18 mouse cellular contexts compared by ENCODE assay signal in the genomic region with DNA sequence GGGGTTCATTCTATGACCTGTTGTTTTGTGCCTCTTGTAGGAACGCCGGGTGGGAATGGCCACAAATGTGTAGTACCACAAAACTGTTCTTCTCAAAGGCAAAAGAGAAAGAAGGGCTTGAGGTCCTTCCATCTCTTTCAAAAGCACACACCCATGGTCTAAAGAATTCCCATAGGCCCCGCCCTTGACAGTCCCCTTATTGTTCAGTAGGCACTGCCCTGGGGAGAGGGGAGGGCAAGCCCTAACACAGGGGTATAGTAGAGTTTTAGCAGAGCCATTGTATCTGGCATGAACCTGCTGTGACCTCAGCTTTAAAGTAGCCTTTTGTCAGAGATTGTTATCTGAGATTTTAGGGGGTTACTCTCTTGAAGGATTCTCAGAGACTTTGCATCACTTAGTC.
"Had no signal": no experiment of that assay in that cellular context is flagged by ENCODE, and none has a peak within 500 bp of the region (broad histone marks: within the 10 kb centered on the region; RNA-seq: fewer than 3 reads in every experiment).

No protein-coding gene starts in this region.

- DNase-seq: kidney, adult 11 months; kidney, adult 9 months; kidney, postnatal 36 days; layer of hippocampus, adult 9-11 months; layer of hippocampus, postnatal 36 days; liver; liver, embryonic 13.5 days; liver, postnatal 0 days; lung, postnatal 14 days; spleen, adult 18-20 months; thymus, adult 18-20 months; thymus, postnatal 14 days had no signal

- H3K27ac ChIP-seq: kidney, postnatal 0 days; limb, embryonic 12.5 days; liver, embryonic 13.5 days; lung, embryonic 15.5 days; midbrain, embryonic 13.5 days; neural tube, embryonic 15.5 days had no signal

- H3K9me3 ChIP-seq: liver, embryonic 13.5 days; lung, embryonic 15.5 days; midbrain, embryonic 13.5 days; neural tube, embryonic 15.5 days had no signal

- ATAC-seq: liver, postnatal 0 days; midbrain, embryonic 13.5 days had no signal

- H3K4me2 ChIP-seq: limb, embryonic 12.5 days; liver, embryonic 13.5 days; lung, embryonic 15.5 days; midbrain, embryonic 13.5 days; neural tube, embryonic 15.5 days had no signal

- H3K36me3 ChIP-seq: limb, embryonic 12.5 days; liver, embryonic 13.5 days; lung, embryonic 15.5 days; midbrain, embryonic 13.5 days; neural tube, embryonic 15.5 days had no signal

- H3K4me3 ChIP-seq: limb, embryonic 12.5 days; liver, embryonic 13.5 days; lung, embryonic 15.5 days; midbrain, embryonic 13.5 days; myocyte; neural tube, embryonic 15.5 days had no signal

- H3K27me3 ChIP-seq: limb, embryonic 12.5 days; liver, embryonic 13.5 days; lung, embryonic 15.5 days; midbrain, embryonic 13.5 days; neural tube, embryonic 15.5 days had no signal

- H3K4me1 ChIP-seq: limb, embryonic 12.5 days; liver, embryonic 13.5 days had no signal

- H3K9ac ChIP-seq: limb, embryonic 12.5 days; liver, embryonic 13.5 days; liver, postnatal 0 days; lung, embryonic 15.5 days; midbrain, embryonic 13.5 days; neural tube, embryonic 15.5 days had no signal
